Mouse (Mus musculus): ENCODE measurements at regions not wholly inside any gene's neighbourhood (a gene's known extent, or its start where the extent isn't known, plus 50 kb on each side); places are given as distances from the start of the nearest gene placed in this dataset.

DNA sequence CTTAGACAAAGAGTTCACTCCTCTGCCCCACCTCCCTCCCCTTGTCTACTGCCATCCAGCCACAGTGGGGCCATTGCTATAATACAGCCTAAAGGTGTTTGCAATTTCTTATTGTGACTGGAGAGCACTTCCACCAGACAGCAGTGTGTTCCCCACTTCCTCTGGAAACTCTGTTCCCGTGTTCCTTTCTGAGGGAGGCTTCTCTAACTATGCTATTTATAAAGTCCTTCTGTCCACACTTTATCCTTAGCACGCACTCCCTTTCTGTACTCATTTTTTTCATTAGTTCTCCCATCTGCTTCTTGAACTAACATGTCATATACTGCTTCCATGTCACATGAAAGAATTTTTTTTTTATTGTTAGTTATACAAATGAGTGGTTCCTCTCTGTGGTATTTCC, 52.0 kb upstream of the 4930432M17Rik start:
- Histone ChIP-seq H3K4me1 (ENCODE audit: control insufficient read depth, insufficient read depth, low read length) (no peaks in the 10 kb centered on the region), H3K4me3 (replicated peaks; ENCODE audit: extremely low read depth, low read depth, low read length) (no peak overlapping the region)
- DNase-seq: no peak
- TF ChIP-seq CTCF (IDR thresholded peaks at IDR 0.05; ENCODE audit: insufficient read depth, low read length) (no peak), POLR2A (IDR thresholded peaks at IDR 0.05; ENCODE audit: borderline replicate concordance, extremely low read depth, low read depth, low read length) (no peak)
- WGBS: 53% methylated on average over 2 of the region's 2 CpGs

DNA sequence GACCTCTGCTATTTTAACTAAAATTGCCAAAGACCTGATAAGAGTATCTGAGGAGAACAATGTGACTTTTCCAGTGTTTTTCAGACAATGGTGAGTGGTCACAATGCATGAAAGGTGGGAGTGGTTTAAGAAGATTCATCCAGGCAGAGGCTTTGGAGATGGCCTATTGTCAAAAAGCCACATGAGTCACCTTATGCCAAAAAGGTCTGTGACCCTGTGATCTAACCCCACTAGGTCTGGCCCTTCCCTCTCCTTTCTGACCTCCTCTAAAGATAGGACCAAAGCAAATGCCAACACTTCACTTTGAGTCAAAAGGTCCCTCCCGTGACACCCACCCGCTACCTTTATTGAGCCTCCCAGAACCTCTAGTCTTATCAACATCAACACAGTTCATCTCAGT, 52.4 kb upstream of the 4930432M17Rik start:
- DNase-seq: no peak
- H3K4me3 ChIP-seq (replicated peaks; ENCODE audit: extremely low read depth, low read depth, low read length): no peak overlapping the region
- WGBS: 84% methylated on average over 2 of the region's 2 CpGs
- no peaks in the 10 kb centered on the region for H3K4me1 ChIP-seq (ENCODE audit: control insufficient read depth, insufficient read depth, low read length)
- no peak for TF ChIP-seq POLR2A (IDR thresholded peaks at IDR 0.05; ENCODE audit: borderline replicate concordance, extremely low read depth, low read depth, low read length)
- TF ChIP-seq CTCF (IDR thresholded peaks at IDR 0.05; ENCODE audit: insufficient read depth, low read length): no peak

DNA sequence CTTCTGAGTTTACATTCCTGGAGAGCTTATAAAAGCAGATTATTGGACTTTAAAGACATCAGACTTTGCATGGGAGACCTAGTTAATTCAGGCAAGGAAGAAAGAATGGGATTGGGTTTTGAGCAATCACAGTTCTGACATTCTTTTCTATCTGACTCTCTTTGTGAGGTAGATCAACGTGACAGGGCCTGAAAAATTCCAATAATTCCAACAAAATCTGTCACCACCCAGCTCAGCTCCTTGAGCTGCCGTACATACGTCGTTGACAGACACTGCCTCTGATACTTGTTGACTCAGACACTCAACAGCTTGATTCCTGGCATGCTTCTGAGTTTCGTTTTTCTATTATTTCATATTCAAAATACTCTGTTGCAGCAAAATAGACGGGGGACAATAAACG, 53.2 kb upstream of the 4930432M17Rik start:
- DNase-seq: no peak
- TF ChIP-seq CTCF (IDR thresholded peaks at IDR 0.05; ENCODE audit: insufficient read depth, low read length) (no peak), POLR2A (IDR thresholded peaks at IDR 0.05; ENCODE audit: borderline replicate concordance, extremely low read depth, low read depth, low read length) (no peak)
- H3K4me1 ChIP-seq (ENCODE audit: control insufficient read depth, insufficient read depth, low read length): no peaks in the 10 kb centered on the region
- 50% methylated on average over 7 of the region's 7 CpGs for WGBS
- no peak overlapping the region for H3K4me3 ChIP-seq (replicated peaks; ENCODE audit: extremely low read depth, low read depth, low read length)

DNA sequence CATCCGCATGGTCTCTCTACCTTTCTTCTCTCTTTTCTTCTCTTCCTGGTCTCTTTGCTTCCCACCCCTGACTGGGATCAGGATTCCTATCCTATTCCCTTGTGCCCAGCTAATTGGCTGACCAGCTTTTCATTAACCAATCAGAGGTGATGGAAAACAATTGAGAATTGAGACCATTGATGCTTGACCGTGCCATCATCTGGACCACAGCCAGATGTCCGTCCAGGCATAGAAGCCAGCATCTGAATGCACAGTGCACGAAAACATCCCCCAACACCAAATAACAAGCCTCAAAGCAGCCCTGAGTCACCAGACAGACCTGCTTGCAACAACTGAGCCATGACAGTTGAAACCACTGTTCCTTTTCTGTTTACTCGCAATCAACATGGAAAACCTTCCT, 54.5 kb upstream of the 4930432M17Rik start:
- H3K4me1 ChIP-seq (ENCODE audit: control insufficient read depth, insufficient read depth, low read length): no peaks in the 10 kb centered on the region
- H3K4me3 ChIP-seq (replicated peaks; ENCODE audit: extremely low read depth, low read depth, low read length): no peak overlapping the region
- TF ChIP-seq CTCF (IDR thresholded peaks at IDR 0.05; ENCODE audit: insufficient read depth, low read length) (no peak), POLR2A (IDR thresholded peaks at IDR 0.05; ENCODE audit: borderline replicate concordance, extremely low read depth, low read depth, low read length) (no peak)
- no peak for DNase-seq
- WGBS: 91% methylated on average over 5 of the region's 5 CpGs

DNA sequence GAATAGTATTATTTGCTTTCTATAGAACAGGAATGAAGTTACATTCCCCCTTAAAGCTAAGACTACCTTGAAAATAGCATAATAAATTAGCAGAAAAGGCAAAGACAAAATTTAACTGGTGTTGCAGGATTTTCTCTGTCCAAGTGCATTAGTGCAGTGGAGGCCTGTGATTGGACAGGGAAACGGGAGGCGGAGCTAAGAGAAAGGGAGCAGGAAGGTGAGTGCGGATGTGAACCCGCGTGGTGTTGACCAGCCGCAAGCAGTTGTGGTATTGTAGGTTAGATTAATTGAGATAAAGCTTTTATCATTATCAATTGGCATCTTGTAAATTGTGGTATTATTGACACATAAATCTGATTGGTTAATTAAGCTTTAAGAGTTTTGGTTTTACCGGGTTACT, 55.8 kb upstream of the 4930432M17Rik start:
- H3K4me1 ChIP-seq (ENCODE audit: control insufficient read depth, insufficient read depth, low read length): no peaks in the 10 kb centered on the region; the same call in 1 of the 2 replicates
- DNase-seq: no peak
- H3K4me3 ChIP-seq (replicated peaks; ENCODE audit: extremely low read depth, low read depth, low read length): no peak overlapping the region
- no peak for TF ChIP-seq POLR2A (IDR thresholded peaks at IDR 0.05; ENCODE audit: borderline replicate concordance, extremely low read depth, low read depth, low read length)
- no peak for TF ChIP-seq CTCF (IDR thresholded peaks at IDR 0.05; ENCODE audit: insufficient read depth, low read length)
- WGBS: 85% methylated on average over 7 of the region's 7 CpGs

DNA sequence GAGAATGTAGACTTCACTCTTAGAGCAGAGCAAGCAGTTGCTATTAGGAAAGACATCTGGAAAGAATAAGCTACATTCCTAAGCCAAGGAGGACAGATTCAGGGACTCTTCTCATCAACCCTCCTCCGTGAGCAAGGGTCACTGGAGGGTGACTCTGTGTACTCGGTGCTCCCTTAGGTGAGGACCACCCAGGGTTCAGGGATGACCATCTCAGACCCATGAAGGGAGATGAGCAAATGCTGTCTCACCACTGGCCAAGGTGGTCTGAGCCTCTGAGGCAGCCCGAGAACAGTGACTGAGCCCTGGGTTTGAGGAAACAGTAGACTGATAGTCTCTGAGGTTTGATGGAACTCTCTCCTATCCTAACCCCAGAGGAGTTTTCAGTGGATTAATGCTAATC, 57.3 kb upstream of the 4930432M17Rik start:
- WGBS: 83% methylated on average over 3 of the region's 3 CpGs
- DNase-seq: no peak
- TF ChIP-seq POLR2A (IDR thresholded peaks at IDR 0.05; ENCODE audit: borderline replicate concordance, extremely low read depth, low read depth, low read length) (no peak), CTCF (IDR thresholded peaks at IDR 0.05; ENCODE audit: insufficient read depth, low read length) (no peak)
- Histone ChIP-seq H3K4me3 (replicated peaks; ENCODE audit: extremely low read depth, low read depth, low read length) (no peak overlapping the region), H3K4me1 (ENCODE audit: control insufficient read depth, insufficient read depth, low read length) (peaks cover 2% of the 10 kb centered on the region)

DNA sequence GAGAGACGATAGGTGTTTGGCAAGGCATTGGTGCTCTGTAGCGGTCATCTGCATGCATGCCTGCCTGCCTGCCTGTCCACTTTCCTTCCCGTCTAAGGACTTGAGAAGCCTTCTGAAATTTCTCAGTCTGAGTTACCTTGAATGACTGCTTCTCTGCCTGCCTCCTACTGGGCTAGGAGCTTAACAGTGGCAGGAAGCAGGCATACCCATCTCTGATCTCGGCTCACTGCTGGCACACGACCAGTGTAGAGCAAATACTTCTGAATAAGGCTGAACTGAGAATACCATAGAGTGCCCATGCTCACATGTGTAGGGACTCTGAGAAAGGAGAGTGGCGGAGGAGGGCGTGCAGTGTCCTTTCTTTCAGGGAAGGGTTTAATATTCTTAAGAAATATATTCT, 60.7 kb upstream of the 4930432M17Rik start:
- WGBS: 63% methylated on average over 7 of the region's 7 CpGs
- peaks cover 2% of the 10 kb centered on the region for H3K4me1 ChIP-seq (ENCODE audit: control insufficient read depth, insufficient read depth, low read length)
- DNase-seq: no peak
- TF ChIP-seq CTCF (IDR thresholded peaks at IDR 0.05; ENCODE audit: insufficient read depth, low read length) (no peak), POLR2A (IDR thresholded peaks at IDR 0.05; ENCODE audit: borderline replicate concordance, extremely low read depth, low read depth, low read length) (no peak)
- H3K4me3 ChIP-seq (replicated peaks; ENCODE audit: extremely low read depth, low read depth, low read length): no peak overlapping the region

DNA sequence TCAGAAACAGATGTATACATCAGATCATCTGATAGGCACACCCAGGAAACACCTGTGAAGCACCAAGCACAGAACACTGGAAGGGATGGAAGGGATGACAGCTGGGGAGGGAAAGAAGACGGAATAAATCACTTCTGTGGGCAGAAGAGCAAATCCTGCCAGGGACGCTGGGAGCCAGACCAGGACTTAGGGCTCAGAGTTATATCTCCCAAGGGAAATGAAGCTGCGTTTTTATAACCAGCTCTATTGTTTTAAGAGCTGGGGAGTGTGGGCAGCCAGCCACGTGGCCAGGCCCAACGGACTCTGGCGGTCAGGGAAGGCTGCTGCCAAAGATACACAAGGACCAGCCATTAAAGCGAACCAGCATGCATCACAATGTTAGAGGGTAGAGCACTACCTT, 61.5 kb upstream of the 4930432M17Rik start:
- TF ChIP-seq CTCF (IDR thresholded peaks at IDR 0.05; ENCODE audit: insufficient read depth, low read length): no peak
- TF ChIP-seq POLR2A (IDR thresholded peaks at IDR 0.05; ENCODE audit: borderline replicate concordance, extremely low read depth, low read depth, low read length): no peak
- DNase-seq: no peak
- H3K4me1 ChIP-seq (ENCODE audit: control insufficient read depth, insufficient read depth, low read length): peaks cover 4% of the 10 kb centered on the region
- no peak overlapping the region for H3K4me3 ChIP-seq (replicated peaks; ENCODE audit: extremely low read depth, low read depth, low read length)
- WGBS: 27% methylated on average over 7 of the region's 7 CpGs

DNA sequence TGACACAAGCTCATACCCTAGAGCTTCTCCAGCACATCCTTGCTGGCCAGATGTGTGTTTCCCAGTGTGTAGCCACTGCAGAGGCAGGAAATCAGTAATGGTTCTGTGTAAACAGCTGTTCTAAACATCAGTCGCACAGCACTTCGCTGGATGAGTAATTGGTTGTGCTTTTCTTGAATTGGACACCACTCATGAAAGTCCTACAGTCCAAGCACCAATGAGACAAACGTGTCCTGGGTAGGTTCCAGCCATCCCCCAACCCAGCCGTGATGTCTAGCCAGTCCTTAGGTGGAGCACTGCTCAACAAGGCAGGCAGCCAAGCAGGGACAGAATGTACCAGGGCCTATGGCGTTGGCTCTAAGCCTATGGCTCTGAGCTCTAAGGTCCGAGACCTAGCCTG, 65.8 kb upstream of the 4930432M17Rik start:
- 32% methylated on average over 6 of the region's 6 CpGs for WGBS
- Histone ChIP-seq H3K4me3 (replicated peaks; ENCODE audit: extremely low read depth, low read depth, low read length) (no peak overlapping the region), H3K4me1 (ENCODE audit: control insufficient read depth, insufficient read depth, low read length) (peaks cover 7% of the 10 kb centered on the region)
- no peak for DNase-seq
- TF ChIP-seq POLR2A (IDR thresholded peaks at IDR 0.05; ENCODE audit: borderline replicate concordance, extremely low read depth, low read depth, low read length): no peak
- no peak for TF ChIP-seq CTCF (IDR thresholded peaks at IDR 0.05; ENCODE audit: insufficient read depth, low read length)

DNA sequence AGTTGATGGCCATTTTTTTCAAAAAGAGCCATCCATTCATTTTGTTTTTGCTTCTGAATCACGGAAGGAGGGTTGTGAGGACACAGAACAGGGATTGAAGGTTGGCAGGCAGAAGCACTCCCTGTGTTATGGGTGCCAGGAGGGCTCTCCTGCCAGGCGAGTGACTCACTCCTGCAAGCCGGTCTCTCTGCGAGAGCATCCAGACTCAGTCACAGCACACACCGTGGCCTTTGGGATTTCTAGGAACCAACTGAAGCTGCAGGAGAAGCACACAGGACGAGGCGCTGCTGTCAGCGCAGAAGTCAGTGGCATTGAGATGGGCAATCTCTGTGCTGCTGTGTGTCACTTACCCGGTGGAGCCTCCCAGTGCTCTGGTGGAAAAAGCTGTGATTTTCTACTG, 66.5 kb upstream of the 4930432M17Rik start:
- no peak for TF ChIP-seq POLR2A (IDR thresholded peaks at IDR 0.05; ENCODE audit: borderline replicate concordance, extremely low read depth, low read depth, low read length)
- TF ChIP-seq CTCF (IDR thresholded peaks at IDR 0.05; ENCODE audit: insufficient read depth, low read length): no peak
- no peak for DNase-seq
- 61% methylated on average over 9 of the region's 9 CpGs for WGBS
- Histone ChIP-seq H3K4me3 (replicated peaks; ENCODE audit: extremely low read depth, low read depth, low read length) (no peak overlapping the region), H3K4me1 (ENCODE audit: control insufficient read depth, insufficient read depth, low read length) (peaks cover 5% of the 10 kb centered on the region)
